Mouse (Mus musculus): ENCODE data around the gene Ccl3. TPM values are rescaled to one million over a fixed set of nuclear protein-coding genes. Genes with fewer than 3 reads are reported as not detected.

Ccl3 gene
- polyA plus RNA-seq, 1 experiment: not detected

- TF ChIP-seq CTCF (IDR thresholded peaks at IDR 0.05; ENCODE audit: low read depth, low read length): no peak
- TF ChIP-seq POLR2A (IDR thresholded peaks at IDR 0.05; ENCODE audit: insufficient read depth, low read length): no peak
- no peak for TF ChIP-seq EP300 (IDR thresholded peaks at IDR 0.05; ENCODE audit: insufficient read depth, low read depth, low read length)
- Histone ChIP-seq H3K9ac (ENCODE audit: low read depth, poor library complexity, severe bottlenecking) (no peak overlapping the region), H3K4me1 (ENCODE audit: control insufficient read depth, insufficient read depth, low read length) (no peaks in the 10 kb centered on the region), H3K27ac (ENCODE audit: insufficient read depth, low read length) (no peak overlapping the region), H3K4me3 (ENCODE audit: low read depth, low read length) (no peak overlapping the region), H3K9me3 (replicated peaks; ENCODE audit: control insufficient read depth, insufficient read depth, low read length, poor library complexity, severe bottlenecking) (no peaks in the 10 kb centered on the region), H3K27me3 (ENCODE audit: control insufficient read depth, insufficient read depth, low read length, poor library complexity, severe bottlenecking) (no peaks in the 10 kb centered on the region), H3K36me3 (ENCODE audit: control insufficient read depth, insufficient read depth, low read length, poor library complexity, severe bottlenecking) (no peaks in the 10 kb centered on the region)
These were observed 7.9 kb downstream of the Ccl3 start for GRCm38 (mm10) chr11:83641216-83641615.

DNA sequence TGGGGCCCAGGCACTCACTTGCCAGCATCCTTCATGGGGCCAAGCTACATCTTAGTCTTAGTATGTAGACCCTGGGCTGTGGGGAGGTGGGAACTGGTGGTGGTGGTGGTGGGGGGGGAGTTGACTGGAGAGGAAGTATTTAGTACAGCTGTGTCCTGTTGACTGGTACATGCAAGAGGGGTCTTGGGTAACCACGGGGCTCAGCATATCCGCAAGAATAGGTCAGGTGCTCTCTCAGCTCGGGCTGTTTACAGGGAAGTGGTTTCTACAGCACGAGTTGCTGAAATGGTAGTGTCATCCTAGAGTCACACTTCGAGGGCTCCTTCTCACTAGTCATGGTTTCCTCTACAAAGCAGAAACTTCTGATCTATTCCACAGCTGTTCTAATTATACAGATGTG lies 9.0 kb downstream of the Ccl3 start:
- TF ChIP-seq EP300 (IDR thresholded peaks at IDR 0.05; ENCODE audit: insufficient read depth, low read depth, low read length) (no peak), CTCF (IDR thresholded peaks at IDR 0.05; ENCODE audit: low read depth, low read length) (no peak), POLR2A (IDR thresholded peaks at IDR 0.05; ENCODE audit: insufficient read depth, low read length) (no peak)
- Histone ChIP-seq H3K4me3 (ENCODE audit: low read depth, low read length) (no peak overlapping the region), H3K4me1 (ENCODE audit: control insufficient read depth, insufficient read depth, low read length) (no peaks in the 10 kb centered on the region), H3K9me3 (replicated peaks; ENCODE audit: control insufficient read depth, insufficient read depth, low read length, poor library complexity, severe bottlenecking) (no peaks in the 10 kb centered on the region), H3K27ac (ENCODE audit: insufficient read depth, low read length) (no peak overlapping the region), H3K36me3 (ENCODE audit: control insufficient read depth, insufficient read depth, low read length, poor library complexity, severe bottlenecking) (no peaks in the 10 kb centered on the region), H3K27me3 (ENCODE audit: control insufficient read depth, insufficient read depth, low read length, poor library complexity, severe bottlenecking) (no peaks in the 10 kb centered on the region), H3K9ac (ENCODE audit: low read depth, poor library complexity, severe bottlenecking) (no peak overlapping the region)

- H3K9me3 ChIP-seq (replicated peaks; ENCODE audit: control insufficient read depth, insufficient read depth, low read length, poor library complexity, severe bottlenecking): no peaks in the 10 kb centered on the region
These were observed 9.6 kb downstream of the Ccl3 start for GRCm38 (mm10) chr11:83639533-83639932.

GRCm38 (mm10) chr11:83638934-83639333 lies 10.2 kb downstream of the Ccl3 start:
- Histone ChIP-seq H3K9ac (ENCODE audit: low read depth, poor library complexity, severe bottlenecking) (no peak overlapping the region), H3K36me3 (ENCODE audit: control insufficient read depth, insufficient read depth, low read length, poor library complexity, severe bottlenecking) (no peaks in the 10 kb centered on the region), H3K9me3 (replicated peaks; ENCODE audit: control insufficient read depth, insufficient read depth, low read length, poor library complexity, severe bottlenecking) (no peaks in the 10 kb centered on the region), H3K4me3 (ENCODE audit: low read depth, low read length) (no peak overlapping the region), H3K27me3 (ENCODE audit: control insufficient read depth, insufficient read depth, low read length, poor library complexity, severe bottlenecking) (no peaks in the 10 kb centered on the region), H3K27ac (ENCODE audit: insufficient read depth, low read length) (no peak overlapping the region), H3K4me1 (ENCODE audit: control insufficient read depth, insufficient read depth, low read length) (no peaks in the 10 kb centered on the region)
- TF ChIP-seq POLR2A (IDR thresholded peaks at IDR 0.05; ENCODE audit: insufficient read depth, low read length) (no peak), CTCF (IDR thresholded peaks at IDR 0.05; ENCODE audit: low read depth, low read length) (no peak), EP300 (IDR thresholded peaks at IDR 0.05; ENCODE audit: insufficient read depth, low read depth, low read length) (no peak)

More at GRCm38 (mm10) chr11:83639533-83639932, 9.6 kb downstream of the Ccl3 start:
- no peaks in the 10 kb centered on the region for H3K4me1 ChIP-seq (ENCODE audit: control insufficient read depth, insufficient read depth, low read length)
- no peaks in the 10 kb centered on the region for H3K36me3 ChIP-seq (ENCODE audit: control insufficient read depth, insufficient read depth, low read length, poor library complexity, severe bottlenecking)
- no peak overlapping the region for H3K27ac ChIP-seq (ENCODE audit: insufficient read depth, low read length)
- no peak for TF ChIP-seq POLR2A (IDR thresholded peaks at IDR 0.05; ENCODE audit: insufficient read depth, low read length)
- no peak for TF ChIP-seq EP300 (IDR thresholded peaks at IDR 0.05; ENCODE audit: insufficient read depth, low read depth, low read length)
- TF ChIP-seq CTCF (IDR thresholded peaks at IDR 0.05; ENCODE audit: low read depth, low read length): no peak
- no peaks in the 10 kb centered on the region for H3K27me3 ChIP-seq (ENCODE audit: control insufficient read depth, insufficient read depth, low read length, poor library complexity, severe bottlenecking)
- no peak overlapping the region for H3K9ac ChIP-seq (ENCODE audit: low read depth, poor library complexity, severe bottlenecking)
- no peak overlapping the region for H3K4me3 ChIP-seq (ENCODE audit: low read depth, low read length)

- no peaks in the 10 kb centered on the region for H3K36me3 ChIP-seq (ENCODE audit: control insufficient read depth, insufficient read depth, low read length, poor library complexity, severe bottlenecking)
- H3K9me3 ChIP-seq (replicated peaks; ENCODE audit: control insufficient read depth, insufficient read depth, low read length, poor library complexity, severe bottlenecking): no peaks in the 10 kb centered on the region
- H3K4me3 ChIP-seq (ENCODE audit: low read depth, low read length): no peak overlapping the region
- H3K4me1 ChIP-seq (ENCODE audit: control insufficient read depth, insufficient read depth, low read length): no peaks in the 10 kb centered on the region
- H3K9ac ChIP-seq (ENCODE audit: low read depth, poor library complexity, severe bottlenecking): no peak overlapping the region
- no peak overlapping the region for H3K27ac ChIP-seq (ENCODE audit: insufficient read depth, low read length)
- no peaks in the 10 kb centered on the region for H3K27me3 ChIP-seq (ENCODE audit: control insufficient read depth, insufficient read depth, low read length, poor library complexity, severe bottlenecking)
- no peak for TF ChIP-seq EP300 (IDR thresholded peaks at IDR 0.05; ENCODE audit: insufficient read depth, low read depth, low read length)
- TF ChIP-seq POLR2A (IDR thresholded peaks at IDR 0.05; ENCODE audit: insufficient read depth, low read length): no peak
- TF ChIP-seq CTCF (IDR thresholded peaks at IDR 0.05; ENCODE audit: low read depth, low read length): no peak
These were observed 12.4 kb downstream of the Ccl3 start for GRCm38 (mm10) chr11:83636742-83637235.

DNA sequence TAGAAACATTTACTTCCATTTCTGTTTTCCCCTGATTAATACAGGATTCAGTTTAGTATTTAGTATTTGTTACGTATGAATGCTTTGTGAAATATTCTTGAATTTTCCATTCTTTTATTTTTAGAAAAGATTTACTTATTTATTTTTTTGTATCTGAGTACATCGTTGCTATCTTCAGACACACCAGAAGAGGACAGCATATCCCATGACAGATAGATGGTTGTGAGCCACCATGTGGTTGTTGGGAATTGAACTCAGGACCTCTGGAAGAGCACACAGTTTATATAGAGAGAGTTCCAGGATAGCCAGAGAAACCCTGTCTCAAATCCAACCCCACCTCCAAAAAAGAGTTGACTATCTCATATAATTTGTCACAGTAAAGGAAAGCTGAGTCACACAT lies 14.3 kb downstream of the Ccl3 start:
- H3K9me3 ChIP-seq (replicated peaks; ENCODE audit: control insufficient read depth, insufficient read depth, low read length, poor library complexity, severe bottlenecking): no peaks in the 10 kb centered on the region
- H3K27ac ChIP-seq (ENCODE audit: insufficient read depth, low read length): no peak overlapping the region
- no peak overlapping the region for H3K4me3 ChIP-seq (ENCODE audit: low read depth, low read length)
- no peak for TF ChIP-seq CTCF (IDR thresholded peaks at IDR 0.05; ENCODE audit: low read depth, low read length)
- TF ChIP-seq EP300 (IDR thresholded peaks at IDR 0.05; ENCODE audit: insufficient read depth, low read depth, low read length): no peak
- TF ChIP-seq POLR2A (IDR thresholded peaks at IDR 0.05; ENCODE audit: insufficient read depth, low read length): no peak
- no peaks in the 10 kb centered on the region for H3K36me3 ChIP-seq (ENCODE audit: control insufficient read depth, insufficient read depth, low read length, poor library complexity, severe bottlenecking)
- H3K27me3 ChIP-seq (ENCODE audit: control insufficient read depth, insufficient read depth, low read length, poor library complexity, severe bottlenecking): no peaks in the 10 kb centered on the region
- no peaks in the 10 kb centered on the region for H3K4me1 ChIP-seq (ENCODE audit: control insufficient read depth, insufficient read depth, low read length)
- H3K9ac ChIP-seq (ENCODE audit: low read depth, poor library complexity, severe bottlenecking): no peak overlapping the region

Data from ES-Bruce4 (cell line).